Mouse (Mus musculus) G1E (cell line): ENCODE data around the gene Hook2.

Experiments used
- CTCF ChIP-seq: IDR thresholded peaks from 2 replicates; pipeline ENCODE4 v1.5.1; 2012; ENCODE audit warnings: low read depth, low read length, inconsistent platforms, mixed read lengths
- TAL1 ChIP-seq: conservative IDR thresholded peaks from 2 replicates; pipeline ENCODE4 v1.6.1; 2012; ENCODE audit warnings: low read depth, low read length, inconsistent platforms, mixed read lengths

DNA sequence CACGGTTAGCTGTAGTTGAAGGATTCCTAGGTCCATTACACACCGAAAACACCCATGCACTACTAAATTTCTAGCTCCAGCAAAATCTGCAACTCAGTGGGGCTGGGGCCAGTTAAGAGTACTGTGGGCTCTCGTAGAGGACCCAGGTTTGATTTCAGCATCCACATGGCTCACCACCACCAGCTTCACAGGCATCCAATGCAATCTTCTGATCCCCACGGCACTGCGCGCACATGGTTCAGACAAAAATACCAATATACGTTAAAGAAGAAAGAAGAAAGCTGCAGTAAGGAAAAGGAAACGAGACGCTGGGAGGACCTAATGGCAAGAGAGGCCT, 45.9 kb downstream of the Hook2 start:
- TF ChIP-seq CTCF: no peak
- no peak for TF ChIP-seq TAL1
